Mouse (Mus musculus): ENCODE data around the gene Dusp13. TPM values are rescaled to one million over a fixed set of nuclear protein-coding genes. Genes with fewer than 3 reads are reported as not detected.

The Dusp13 gene
- polyA plus RNA-seq, 1 experiment from 2014 or later: 0.20 TPM

DNA sequence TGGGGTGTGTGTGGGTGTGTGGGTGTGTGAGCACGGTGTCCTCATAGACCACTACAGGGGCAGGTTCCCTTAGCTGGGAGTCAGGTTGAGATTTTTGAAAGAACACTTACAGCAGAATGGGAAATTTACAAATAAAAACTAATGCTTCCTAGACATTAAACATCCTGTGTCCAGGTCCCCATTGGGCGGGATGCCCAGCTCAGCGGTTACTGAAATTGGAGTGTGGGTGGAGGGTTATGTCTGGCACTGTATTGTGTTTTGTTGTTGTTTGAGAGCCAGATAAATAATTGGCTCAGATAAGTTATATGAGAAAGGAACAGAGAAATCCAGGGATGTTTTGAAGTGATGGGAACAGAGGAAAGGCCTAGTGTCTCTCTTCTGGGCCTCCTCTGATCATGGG lies 59.9 kb downstream of the Dusp13 start:
- H3K4me3 ChIP-seq: no peak overlapping the region
- ATAC-seq (ENCODE audit: insufficient number of reproducible peaks, low FRiP score, low TSS enrichment, low read depth): no peak
- WGBS: 76% methylated on average over 3 of the region's 3 CpGs
- H3K36me3 ChIP-seq: no peaks in the 10 kb centered on the region
- H3K9me3 ChIP-seq: no peaks in the 10 kb centered on the region
- no peak overlapping the region for H3K27ac ChIP-seq
- no peak overlapping the region for H3K9ac ChIP-seq
- H3K27me3 ChIP-seq: no peaks in the 10 kb centered on the region
- H3K4me2 ChIP-seq: no peak overlapping the region
- H3K4me1 ChIP-seq: peaks cover 10% of the 10 kb centered on the region

DNA sequence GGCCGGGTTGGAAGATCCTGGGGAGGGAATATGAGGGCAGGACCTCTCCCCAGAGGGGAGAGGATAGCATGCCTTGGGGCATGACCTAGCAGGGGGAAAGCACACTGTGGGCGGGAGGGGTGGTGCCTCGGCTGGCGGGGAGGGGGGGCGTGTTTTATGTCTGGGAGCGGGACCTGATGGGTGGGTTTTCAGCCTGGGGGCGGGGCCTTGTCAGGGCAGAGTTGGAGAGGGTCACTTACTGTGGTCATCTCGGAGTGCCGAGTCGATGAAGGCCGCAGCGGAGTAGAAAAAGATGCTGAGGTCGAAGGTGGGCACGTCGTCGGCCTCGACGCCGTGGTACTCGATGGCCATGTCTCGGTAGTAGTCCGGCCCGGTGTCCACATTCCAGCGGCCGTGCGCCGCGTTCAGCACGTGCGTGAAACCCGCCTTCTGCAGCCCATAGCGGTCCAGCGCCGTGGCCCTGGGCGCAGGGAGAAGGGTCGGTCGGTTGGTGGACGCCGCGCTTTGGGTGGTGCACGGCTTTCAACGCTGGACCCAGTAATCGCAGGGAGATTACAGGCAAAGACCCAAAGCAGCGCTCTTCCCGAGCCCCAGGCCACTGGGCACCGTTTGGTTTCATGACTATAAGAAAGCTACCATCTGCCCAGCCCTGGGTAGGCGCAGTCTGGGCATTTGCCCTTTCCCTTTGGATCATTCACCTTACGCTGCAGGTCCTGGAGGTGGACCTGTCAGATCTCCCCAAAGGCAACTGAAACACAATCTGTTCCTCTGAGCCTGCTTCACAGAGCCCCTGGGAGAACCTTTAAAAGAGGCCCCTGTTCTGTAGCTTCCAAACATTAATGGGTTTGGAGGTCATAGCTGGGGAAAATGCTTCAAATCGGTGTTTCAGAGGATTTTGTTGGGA lies 64.4 kb downstream of the Dusp13 start:
- Histone ChIP-seq H3K36me3 (no peaks in the 10 kb centered on the region), H3K4me2 (peak overlapping the region; percentile 59), H3K4me1 (peaks cover 33% of the 10 kb centered on the region), H3K9me3 (no peaks in the 10 kb centered on the region), H3K9ac (0 out of 2 replicates have a peak overlapping the region, but pooled peaks have one; percentile 11), H3K27ac (no peak overlapping the region), H3K27me3 (no peaks in the 10 kb centered on the region), H3K4me3 (peak overlapping the region; percentile 35)
- peak; percentile 61 for ATAC-seq (ENCODE audit: insufficient number of reproducible peaks, low FRiP score, low TSS enrichment, low read depth)
- WGBS: 11% methylated on average over 48 of the region's 49 CpGs

DNA sequence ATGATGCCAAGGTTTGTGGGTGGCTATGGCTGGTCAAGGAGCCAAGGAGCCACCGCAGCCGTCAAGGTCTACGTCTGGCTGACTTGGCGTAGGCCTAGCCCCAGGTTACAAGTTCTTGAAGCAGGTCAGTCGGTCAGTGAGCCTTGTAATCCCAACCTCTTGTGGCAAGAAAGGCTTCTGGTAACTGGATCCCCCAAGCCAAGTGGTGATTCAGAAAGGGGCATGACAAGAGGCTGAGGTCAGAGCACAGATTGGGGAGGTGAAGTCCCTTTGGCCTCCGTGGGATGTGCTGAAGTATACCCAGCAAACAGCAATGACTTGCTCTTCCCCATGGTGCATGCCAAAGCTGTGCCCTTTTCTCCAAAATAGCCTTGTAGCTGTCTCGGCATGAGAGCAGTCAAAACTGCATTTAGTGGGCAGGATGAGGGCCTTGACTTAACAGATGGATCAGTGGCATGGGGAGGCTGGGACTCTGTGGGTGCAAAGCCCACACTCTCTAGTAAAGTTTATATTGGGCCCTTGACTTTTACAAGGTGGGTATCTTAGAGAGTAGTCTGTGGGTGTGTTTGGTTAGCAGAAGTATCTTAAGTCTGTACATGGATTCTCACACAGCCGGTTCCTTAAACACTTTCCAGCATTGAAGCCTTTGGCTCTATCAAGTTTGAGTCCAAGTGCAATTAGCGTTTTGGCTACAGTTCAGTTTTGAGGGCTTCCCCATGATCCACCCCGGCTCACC lies 65.4 kb downstream of the Dusp13 start:
- H3K4me2 ChIP-seq: no peak overlapping the region
- no peak for ATAC-seq (ENCODE audit: insufficient number of reproducible peaks, low FRiP score, low TSS enrichment, low read depth)
- no peaks in the 10 kb centered on the region for H3K36me3 ChIP-seq
- no peak overlapping the region for H3K9ac ChIP-seq
- no peak overlapping the region for H3K4me3 ChIP-seq
- H3K27ac ChIP-seq: no peak overlapping the region; the same call in 1 of the 2 replicates
- WGBS: 77% methylated on average over 10 of the region's 10 CpGs
- no peaks in the 10 kb centered on the region for H3K27me3 ChIP-seq
- H3K4me1 ChIP-seq: peaks cover 33% of the 10 kb centered on the region
- H3K9me3 ChIP-seq: no peaks in the 10 kb centered on the region

DNA sequence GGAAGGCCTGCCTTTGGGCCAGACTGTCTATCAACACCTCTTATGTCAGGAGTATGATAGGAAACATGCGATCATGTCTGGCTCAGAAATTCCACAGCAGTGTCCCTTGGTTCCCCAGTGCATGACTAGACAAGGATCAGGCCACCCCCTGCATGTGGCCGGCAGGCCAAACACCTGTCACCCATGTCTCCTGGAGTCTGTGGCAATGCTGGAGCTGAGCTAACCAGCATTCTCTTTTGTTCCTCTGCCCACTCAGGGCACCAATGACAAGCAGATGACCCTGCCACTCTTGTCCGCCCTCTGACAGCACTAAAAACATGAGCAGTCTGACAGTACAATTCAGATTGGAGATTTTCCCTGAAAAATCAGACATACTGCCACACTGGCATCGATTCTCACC lies 67.1 kb downstream of the Dusp13 start:
- 71% methylated on average over 4 of the region's 4 CpGs for WGBS
- Histone ChIP-seq H3K9ac (no peak overlapping the region), H3K36me3 (no peaks in the 10 kb centered on the region), H3K27ac (no peak overlapping the region), H3K4me1 (peaks cover 46% of the 10 kb centered on the region), H3K4me3 (no peak overlapping the region), H3K4me2 (no peak overlapping the region), H3K9me3 (no peaks in the 10 kb centered on the region), H3K27me3 (no peaks in the 10 kb centered on the region)
- no peak for ATAC-seq (ENCODE audit: insufficient number of reproducible peaks, low FRiP score, low TSS enrichment, low read depth)

Other genes with a start within 250 kb of the Dusp13 start
- gene Dupd1, start 36.6 kb downstream of the Dusp13 start, polyA plus RNA-seq (2015; fragmentation: Nextera tagmentation; extraction: Ambion mirVana): 0.47 and 2.1 TPM in 2 replicates
- 10.7 and 11.1 TPM in 2 replicates for gene Samd8, start 650 bp downstream of the Dusp13 start, polyA plus RNA-seq (2015; fragmentation: Nextera tagmentation; extraction: Ambion mirVana)
- gene Vdac2, start 74.1 kb upstream of the Dusp13 start, polyA plus RNA-seq (2015; fragmentation: Nextera tagmentation; extraction: Ambion mirVana): 207 and 225 TPM in 2 replicates
- gene Comtd1, start 97.8 kb upstream of the Dusp13 start, polyA plus RNA-seq (2015; fragmentation: Nextera tagmentation; extraction: Ambion mirVana): 21.7 and 22.5 TPM in 2 replicates
- gene Zfp503, start 238.4 kb upstream of the Dusp13 start, polyA plus RNA-seq (2015; fragmentation: Nextera tagmentation; extraction: Ambion mirVana): 16.1 and 21.6 TPM in 2 replicates

Data from limb, embryonic 15.5 days (tissue).